29 mouse cellular contexts compared by ENCODE assay signal in genomic region chr9:115210535-115210934, GRCm38 (mm10).
DNase-seq lines count a peak whose midpoint lies in the region; ATAC-seq and TF ChIP-seq lines count a peak whose summit lies in the region.
"Had no signal": no experiment of that assay in that cellular context is flagged by ENCODE, and none has a peak within 500 bp of the region (broad histone marks: within the 10 kb centered on the region; RNA-seq: fewer than 3 reads in every experiment).

No protein-coding gene starts in this region.

- no peak for TF ChIP-seq POLR2A in olfactory bulb, adult 2 months (IDR thresholded peaks at IDR 0.05; ENCODE audit: insufficient read depth, low read depth, low read length)

- no peaks in the 10 kb centered on the region for H3K4me1 ChIP-seq in forebrain, postnatal 0 days (ENCODE audit: insufficient read depth)
- peaks cover 23% of the 10 kb centered on the region for H3K4me1 ChIP-seq in forebrain, embryonic 10.5 days
- H3K4me1 ChIP-seq in neural tube, embryonic 15.5 days, result peaks cover 24% of the 10 kb centered on the region
- H3K4me1 ChIP-seq in olfactory bulb, adult 2 months (ENCODE audit: control insufficient read depth, insufficient read depth, low read length), result peaks cover 3% of the 10 kb centered on the region; the same call in 1 of the 2 replicates

- TF ChIP-seq CTCF in forebrain, postnatal 0 days (IDR thresholded peaks at IDR 0.05; ENCODE audit: low read depth), result no peak
- TF ChIP-seq CTCF in olfactory bulb, adult 2 months (IDR thresholded peaks at IDR 0.05; ENCODE audit: insufficient read depth, low read depth, low read length), result no peak

- H3K4me2 ChIP-seq in forebrain, postnatal 0 days (ENCODE audit: low read depth), result no peak overlapping the region
- H3K4me2 ChIP-seq in neural tube, embryonic 15.5 days, result no peak overlapping the region
- H3K4me2 ChIP-seq: embryonic facial prominence, embryonic 13.5 days; forebrain, embryonic 13.5 days; heart, embryonic 13.5 days had no signal

- H3K36me3 ChIP-seq in forebrain, postnatal 0 days (ENCODE audit: insufficient read depth), result no peaks in the 10 kb centered on the region
- H3K36me3 ChIP-seq in forebrain, embryonic 10.5 days (replicated peaks), result no peaks in the 10 kb centered on the region
- H3K36me3 ChIP-seq in neural tube, embryonic 15.5 days, result no peaks in the 10 kb centered on the region
- H3K36me3 ChIP-seq: embryonic facial prominence, embryonic 10.5 days; embryonic facial prominence, embryonic 13.5 days had no signal

- H3K27me3 ChIP-seq in forebrain, postnatal 0 days (ENCODE audit: insufficient read depth, low read length), result no peaks in the 10 kb centered on the region
- H3K27me3 ChIP-seq in forebrain, embryonic 10.5 days (ENCODE audit: poor library complexity, severe bottlenecking), result no peaks in the 10 kb centered on the region
- no peaks in the 10 kb centered on the region for H3K27me3 ChIP-seq in neural tube, embryonic 15.5 days (replicated peaks)
- H3K27me3 ChIP-seq: embryonic facial prominence, embryonic 13.5 days; forebrain, embryonic 13.5 days; heart, embryonic 13.5 days had no signal

- H3K9ac ChIP-seq in forebrain, postnatal 0 days, result no peak overlapping the region
- H3K9ac ChIP-seq in neural tube, embryonic 15.5 days (replicated peaks), result no peak overlapping the region
- H3K9ac ChIP-seq: embryonic facial prominence, embryonic 13.5 days; forebrain, embryonic 13.5 days; heart, embryonic 13.5 days had no signal

- no peak for DNase-seq in forebrain, postnatal 0 days
- DNase-seq in forebrain, embryonic 10.5 days (ENCODE audit: extremely low spot score, low spot score), result no peak
- peak; percentile 37 for DNase-seq in left cerebral cortex, adult 11 months (ENCODE audit: low spot score)
- DNase-seq in left cerebral cortex, adult 8-10 months (ENCODE audit: low spot score in 2 of 2), result no peak
- DNase-seq in neural tube, embryonic 10.5 days (ENCODE audit: extremely low spot score, low spot score), result no peak
- no peak for DNase-seq in adrenal gland, adult 2 months
- DNase-seq: adrenal gland, postnatal 10 days; adrenal gland, postnatal 36 days; cerebellum, adult 11-12 months; cerebellum, adult 8-10 months; cerebellum, postnatal 10 days; cerebellum, postnatal 36 days; embryo, embryonic 11 days; gastrocnemius, postnatal 10 days; gastrocnemius, postnatal 36 days; heart, adult 2 months; heart, postnatal 14 days; heart, postnatal 4 days had no signal

- H3K9me3 ChIP-seq in forebrain, postnatal 0 days (ENCODE audit: low read length), result no peaks in the 10 kb centered on the region
- no peaks in the 10 kb centered on the region for H3K9me3 ChIP-seq in forebrain, embryonic 10.5 days
- no peaks in the 10 kb centered on the region for H3K9me3 ChIP-seq in neural tube, embryonic 15.5 days (replicated peaks)
- H3K9me3 ChIP-seq: embryonic facial prominence, embryonic 10.5 days; embryonic facial prominence, embryonic 13.5 days; heart, embryonic 10.5 days had no signal

- no peak overlapping the region for H3K4me3 ChIP-seq in forebrain, postnatal 0 days (ENCODE audit: low read depth, low read length)
- no peak overlapping the region for H3K4me3 ChIP-seq in forebrain, embryonic 10.5 days
- no peak overlapping the region for H3K4me3 ChIP-seq in neural tube, embryonic 15.5 days (replicated peaks)
- no peak overlapping the region for H3K4me3 ChIP-seq in olfactory bulb, adult 2 months (ENCODE audit: insufficient read depth, low read depth, low read length)
- H3K4me3 ChIP-seq: embryonic facial prominence, embryonic 10.5 days; embryonic facial prominence, embryonic 13.5 days; erythroblast, embryonic 14.5 days; forebrain, embryonic 13.5 days; heart, adult 2 months; heart, embryonic 10.5 days; heart, embryonic 13.5 days had no signal

- 82% methylated on average over 12 of the region's 12 CpGs for WGBS in forebrain, postnatal 0 days
- WGBS in forebrain, embryonic 10.5 days, result 89% methylated on average over 12 of the region's 12 CpGs
- WGBS in neural tube, embryonic 15.5 days, result 65% methylated on average over 12 of the region's 12 CpGs
- 58% methylated on average over 12 of the region's 12 CpGs for WGBS in olfactory bulb, adult 2 months

- peak; percentile 29; the same call in 1 of the 2 replicates for ATAC-seq in forebrain, postnatal 0 days
- ATAC-seq in neural tube, embryonic 15.5 days (ENCODE audit: low FRiP score), result no peak
- ATAC-seq: activated CD4-positive, CD25-positive, alpha-beta regulatory T cell, adult 4 months; forebrain, embryonic 13.5 days; forebrain, embryonic 16.5 days; hindbrain, embryonic 16.5 days had no signal

- H3K27ac ChIP-seq in forebrain, postnatal 0 days (ENCODE audit: low read depth, low read length), result no peak overlapping the region
- no peak overlapping the region for H3K27ac ChIP-seq in forebrain, embryonic 10.5 days
- peak overlapping the region; percentile 63; the same call in 1 of the 2 replicates for H3K27ac ChIP-seq in neural tube, embryonic 15.5 days (replicated peaks)
- peak overlapping the region; percentile 47; the same call in 1 of the 2 replicates for H3K27ac ChIP-seq in olfactory bulb, adult 2 months (ENCODE audit: insufficient read depth, low read depth, low read length)
- H3K27ac ChIP-seq: embryonic facial prominence, embryonic 10.5 days; embryonic facial prominence, embryonic 13.5 days; forebrain, embryonic 13.5 days; heart, adult 2 months; heart, embryonic 10.5 days; heart, embryonic 13.5 days had no signal

Comparison
In these comparisons a context has a peak if more than half of its experiments do, and no peak if none do; other contexts are left out.
1. H3K27ac ChIP-seq: peak in neural tube, embryonic 15.5 days (single experiment) and olfactory bulb, adult 2 months (single experiment); none in forebrain, postnatal 0 days (single experiment) and forebrain, embryonic 10.5 days (single experiment).